Mouse (Mus musculus) neural tube, embryonic 14.5 days (tissue): ENCODE data around the gene Gng4. TPM values are rescaled to one million over a fixed set of nuclear protein-coding genes. Genes with fewer than 3 reads are reported as not detected.

ENCODE experiments used
- ATAC-seq: fragments of 200-750 bp; cut with Nextera tagmentation; 2 replicates; pipeline ENCODE4 v1.8.0; 2017; ENCODE audit warnings: low read depth, mild to moderate bottlenecking, moderate TSS enrichment, moderate library complexity
- H3K27ac ChIP-seq: fragments of 300-500 bp; sonication (generic); 2 replicates; pipeline ENCODE4 v1.5.1; 2014; ENCODE audit warnings: low read depth, mild to moderate bottlenecking, control low read depth, low read length, moderate library complexity, mixed read lengths
- H3K27me3 ChIP-seq: fragments of 300-500 bp; sonication (generic); 2 replicates; pipeline ENCODE4 v1.6.1; 2014; ENCODE audit warnings: low read length; ENCODE audit not compliant: control insufficient read depth, insufficient read depth
- H3K36me3 ChIP-seq: fragments of 300-500 bp; sonication (generic); 2 replicates; pipeline ENCODE4 v1.6.1; 2014; ENCODE audit warnings: low read length, mixed read lengths; ENCODE audit not compliant: control insufficient read depth, insufficient read depth
- H3K4me1 ChIP-seq: fragments of 300-500 bp; sonication (generic); 2 replicates; pipeline ENCODE4 v1.6.1; 2014; ENCODE audit warnings: low read length; ENCODE audit not compliant: control insufficient read depth, insufficient read depth
- H3K4me2 ChIP-seq: fragments of 300-500 bp; sonication (generic); 2 replicates; pipeline ENCODE4 v1.6.1; 2014; ENCODE audit warnings: mild to moderate bottlenecking, low read depth, low read length, control low read depth
- H3K4me3 ChIP-seq: fragments of 300-500 bp; sonication (generic); 2 replicates; pipeline ENCODE4 v1.5.1; 2014; ENCODE audit warnings: low read depth, low read length, control low read depth, mixed read lengths
- H3K9ac ChIP-seq: fragments of 300-500 bp; sonication (generic); replicated peaks from 2 replicates; pipeline ENCODE4 v1.6.1; 2014; ENCODE audit warnings: low read depth, mild to moderate bottlenecking, control low read depth, low read length, mixed read lengths
- H3K9me3 ChIP-seq: fragments of 300-500 bp; sonication (generic); 2 replicates; pipeline ENCODE4 v1.6.1; 2016; ENCODE audit warnings: low read length; ENCODE audit not compliant: control insufficient read depth
- WGBS: fragments of 180-500 bp; shearing (Covaris S2); extraction: QIAGEN DNeasy Blood & Tissue Kit; methylation state at CpG from one replicate; pipeline ENCODE4 v1.1.7; 2014; 5-methylcytosine and 5-hydroxymethylcytosine counted together
- polyA plus RNA-seq: library from polyadenylated mRNA; unstranded; fragments of >200 nt; fragmentation: Nextera tagmentation; extraction: Ambion mirVana; gene quantifications from 2 replicates; pipeline ENCODE4 v1.2.1, GENCODE M21; 2014

Gng4 gene
- 51.6 and 78.1 TPM in 2 replicates for polyA plus RNA-seq

- Histone ChIP-seq H3K27ac (no peak within 1 kb of the TSS), H3K4me1 (peaks cover 10% of the 10 kb centered on the region; the same call in 1 of the 2 replicates), H3K4me2 (peak within 1 kb of the TSS; percentile 79), H3K36me3 (no peaks in the 10 kb centered on the region), H3K9me3 (no peaks in the 10 kb centered on the region), H3K4me3 (peak within 1 kb of the TSS; percentile 58), H3K27me3 (peaks cover 14% of the 10 kb centered on the region), H3K9ac (peak within 1 kb of the TSS; percentile 61)
- peak; percentile 80 for ATAC-seq
- WGBS, result under 1% methylated on average over 42 of the region's 43 CpGs
These were observed at the start of gene Gng4 for GRCm38 (mm10) chr13:13783894-13784419. Gng4 (plus strand) TSS chr13:13784059.

GRCm38 (mm10) chr13:13739232-13739631, 44.6 kb upstream of the Gng4 start:
- WGBS, result 96% methylated on average over 4 of the region's 4 CpGs
- Histone ChIP-seq H3K9me3 (no peaks in the 10 kb centered on the region), H3K9ac (no peak overlapping the region), H3K27ac (no peak overlapping the region), H3K4me1 (no peaks in the 10 kb centered on the region), H3K36me3 (peaks cover 11% of the 10 kb centered on the region; the same call in 1 of the 2 replicates), H3K4me2 (no peak overlapping the region), H3K4me3 (no peak overlapping the region), H3K27me3 (no peaks in the 10 kb centered on the region)
- no peak for ATAC-seq

GRCm38 (mm10) chr13:13745911-13746310, 37.9 kb upstream of the Gng4 start:
- Histone ChIP-seq H3K9me3 (no peaks in the 10 kb centered on the region), H3K36me3 (peaks cover 18% of the 10 kb centered on the region), H3K27me3 (no peaks in the 10 kb centered on the region), H3K4me2 (no peak overlapping the region), H3K27ac (no peak overlapping the region), H3K4me3 (no peak overlapping the region), H3K9ac (no peak overlapping the region), H3K4me1 (no peaks in the 10 kb centered on the region)
- 88% methylated on average over 3 of the region's 3 CpGs for WGBS
- ATAC-seq, result no peak

- Histone ChIP-seq H3K27me3 (no peaks in the 10 kb centered on the region), H3K4me2 (no peak overlapping the region), H3K4me1 (no peaks in the 10 kb centered on the region), H3K9ac (no peak overlapping the region), H3K9me3 (no peaks in the 10 kb centered on the region), H3K27ac (no peak overlapping the region), H3K36me3 (0 out of 2 replicates have a peak, but pooled peaks cover 3% of the 10 kb centered on the region), H3K4me3 (no peak overlapping the region)
- ATAC-seq, result peak; percentile 86
These were observed 7.9 kb upstream of the Gng4 start for GRCm38 (mm10) chr13:13775778-13776494.

- H3K36me3 ChIP-seq, result 0 out of 2 replicates have a peak, but pooled peaks cover 3% of the 10 kb centered on the region
- no peaks in the 10 kb centered on the region for H3K9me3 ChIP-seq
- H3K4me1 ChIP-seq, result no peaks in the 10 kb centered on the region
- no peaks in the 10 kb centered on the region for H3K27me3 ChIP-seq
- H3K27ac ChIP-seq, result no peak overlapping the region
- H3K4me3 ChIP-seq, result no peak overlapping the region
- H3K4me2 ChIP-seq, result no peak overlapping the region
- 88% methylated on average over 11 of the region's 11 CpGs for WGBS
- no peak overlapping the region for H3K9ac ChIP-seq
- no peak for ATAC-seq
These were observed 6.8 kb upstream of the Gng4 start for GRCm38 (mm10) chr13:13777052-13777451.

GRCm38 (mm10) chr13:13777696-13778095, 6.2 kb upstream of the Gng4 start:
- H3K4me1 ChIP-seq, result no peaks in the 10 kb centered on the region; the same call in 1 of the 2 replicates
- no peaks in the 10 kb centered on the region for H3K27me3 ChIP-seq
- H3K36me3 ChIP-seq, result 0 out of 2 replicates have a peak, but pooled peaks cover 3% of the 10 kb centered on the region
- 84% methylated on average over 8 of the region's 8 CpGs for whole genome bisulfite sequencing
- no peaks in the 10 kb centered on the region for H3K9me3 ChIP-seq
- no peak overlapping the region for H3K4me2 ChIP-seq
- no peak overlapping the region for H3K4me3 ChIP-seq
- H3K9ac ChIP-seq, result no peak overlapping the region
- ATAC-seq, result no peak
- H3K27ac ChIP-seq, result no peak overlapping the region

- 0 out of 2 replicates have a peak, but pooled peaks cover 3% of the 10 kb centered on the region for H3K36me3 ChIP-seq
- no peak for ATAC-seq
- no peak overlapping the region for H3K4me2 ChIP-seq
- 80% methylated on average over 1 of the region's 1 CpGs for WGBS
- peaks cover under 1% of the 10 kb centered on the region; the same call in 1 of the 2 replicates for H3K27me3 ChIP-seq
- no peak overlapping the region for H3K9ac ChIP-seq
- H3K4me1 ChIP-seq, result no peaks in the 10 kb centered on the region; the same call in 1 of the 2 replicates
- H3K4me3 ChIP-seq, result no peak overlapping the region
- no peaks in the 10 kb centered on the region for H3K9me3 ChIP-seq
- H3K27ac ChIP-seq, result no peak overlapping the region
These were observed 4.9 kb upstream of the Gng4 start for GRCm38 (mm10) chr13:13778837-13779458.

GRCm38 (mm10) chr13:13780271-13780670, 3.6 kb upstream of the Gng4 start:
- Histone ChIP-seq H3K36me3 (0 out of 2 replicates have a peak, but pooled peaks cover 3% of the 10 kb centered on the region), H3K4me3 (no peak overlapping the region), H3K4me2 (no peak overlapping the region), H3K9ac (no peak overlapping the region), H3K27me3 (peaks cover 9% of the 10 kb centered on the region), H3K4me1 (peaks cover 6% of the 10 kb centered on the region; the same call in 1 of the 2 replicates), H3K9me3 (no peaks in the 10 kb centered on the region), H3K27ac (no peak overlapping the region)
- WGBS, result 20% methylated on average over 3 of the region's 3 CpGs
- ATAC-seq, result no peak

- Histone ChIP-seq H3K4me2 (no peak overlapping the region), H3K9ac (no peak overlapping the region), H3K9me3 (no peaks in the 10 kb centered on the region), H3K36me3 (0 out of 2 replicates have a peak, but pooled peaks cover 3% of the 10 kb centered on the region), H3K27ac (no peak overlapping the region), H3K4me3 (no peak overlapping the region), H3K27me3 (peaks cover 13% of the 10 kb centered on the region), H3K4me1 (peaks cover 10% of the 10 kb centered on the region; the same call in 1 of the 2 replicates)
- 52% methylated on average over 4 of the region's 4 CpGs for WGBS
- ATAC-seq, result no peak
These were observed 2.8 kb upstream of the Gng4 start for GRCm38 (mm10) chr13:13781026-13781425.
